Mouse (Mus musculus): ENCODE results near the gene Olfm1. TPM values are rescaled to one million over a fixed set of nuclear protein-coding genes. Genes with fewer than 3 reads are reported as not detected.

Olfm1 gene
- polyA plus RNA-seq, 1 experiment from 2014 or later: 9.8 TPM

GRCm38 (mm10) chr2:28195726-28196125, 2.9 kb downstream of the Olfm1 start:
- no peaks in the 10 kb centered on the region for H3K36me3 ChIP-seq (ENCODE audit: insufficient read depth, low read length)
- WGBS: 64% methylated on average over 8 of the region's 8 CpGs
- no peak overlapping the region for H3K9ac ChIP-seq (replicated peaks; ENCODE audit: low read depth)
- peaks cover 17% of the 10 kb centered on the region for H3K27me3 ChIP-seq (replicated peaks; ENCODE audit: insufficient read depth, low read length)
- no peaks in the 10 kb centered on the region for H3K9me3 ChIP-seq (ENCODE audit: low read length)
- no peak overlapping the region for H3K27ac ChIP-seq (ENCODE audit: low read length)
- TF ChIP-seq CTCF (IDR thresholded peaks at IDR 0.05) (no peak), EP300 (IDR thresholded peaks at IDR 0.05) (no peak)
- H3K4me3 ChIP-seq (ENCODE audit: low read depth, low read length): no peak overlapping the region
- H3K4me1 ChIP-seq (ENCODE audit: insufficient read depth, low read depth, low read length): no peaks in the 10 kb centered on the region
- no peak for ATAC-seq
- DNase-seq (ENCODE audit: low spot score): no peak
- H3K4me2 ChIP-seq (replicated peaks; ENCODE audit: low read depth, low read length): no peak overlapping the region

- no peak overlapping the region for H3K4me3 ChIP-seq (ENCODE audit: low read depth, low read length)
- H3K4me1 ChIP-seq (ENCODE audit: insufficient read depth, low read depth, low read length): no peaks in the 10 kb centered on the region
- no peak overlapping the region for H3K27ac ChIP-seq (ENCODE audit: low read length)
- ATAC-seq: no peak
- H3K27me3 ChIP-seq (replicated peaks; ENCODE audit: insufficient read depth, low read length): peaks cover 2% of the 10 kb centered on the region; the same call in 1 of the 2 replicates
- no peaks in the 10 kb centered on the region for H3K9me3 ChIP-seq (ENCODE audit: low read length)
- 61% methylated on average over 3 of the region's 3 CpGs for WGBS
- H3K4me2 ChIP-seq (replicated peaks; ENCODE audit: low read depth, low read length): no peak overlapping the region
- no peak for DNase-seq (ENCODE audit: low spot score)
- no peaks in the 10 kb centered on the region for H3K36me3 ChIP-seq (ENCODE audit: insufficient read depth, low read length)
- no peak for TF ChIP-seq CTCF (IDR thresholded peaks at IDR 0.05)
- TF ChIP-seq EP300 (IDR thresholded peaks at IDR 0.05): no peak
- no peak overlapping the region for H3K9ac ChIP-seq (replicated peaks; ENCODE audit: low read depth)
Observed at GRCm38 (mm10) chr2:28201441-28201841, 8.6 kb downstream of the Olfm1 start.

GRCm38 (mm10) chr2:28204167-28204566, 11.4 kb downstream of the Olfm1 start:
- Histone ChIP-seq H3K9ac (replicated peaks; ENCODE audit: low read depth) (no peak overlapping the region), H3K27me3 (replicated peaks; ENCODE audit: insufficient read depth, low read length) (peaks cover 7% of the 10 kb centered on the region; the same call in 1 of the 2 replicates), H3K4me2 (replicated peaks; ENCODE audit: low read depth, low read length) (no peak overlapping the region), H3K4me1 (ENCODE audit: insufficient read depth, low read depth, low read length) (no peaks in the 10 kb centered on the region), H3K36me3 (ENCODE audit: insufficient read depth, low read length) (no peaks in the 10 kb centered on the region), H3K4me3 (ENCODE audit: low read depth, low read length) (no peak overlapping the region), H3K9me3 (ENCODE audit: low read length) (no peaks in the 10 kb centered on the region), H3K27ac (ENCODE audit: low read length) (no peak overlapping the region)
- WGBS: 5% methylated on average over 9 of the region's 9 CpGs
- no peak for TF ChIP-seq EP300 (IDR thresholded peaks at IDR 0.05)
- TF ChIP-seq CTCF (IDR thresholded peaks at IDR 0.05): peak; percentile 98
- peak; percentile 90 for DNase-seq (ENCODE audit: low spot score)
- peak; percentile 36 for ATAC-seq

- no peak for TF ChIP-seq CTCF (IDR thresholded peaks at IDR 0.05)
- TF ChIP-seq EP300 (IDR thresholded peaks at IDR 0.05): no peak
- no peaks in the 10 kb centered on the region for H3K9me3 ChIP-seq (ENCODE audit: low read length)
- no peak overlapping the region; the same call in 1 of the 2 replicates for H3K4me3 ChIP-seq (ENCODE audit: low read depth, low read length)
- peak; percentile 17 for DNase-seq (ENCODE audit: low spot score)
- H3K27me3 ChIP-seq (replicated peaks; ENCODE audit: insufficient read depth, low read length): peaks cover 7% of the 10 kb centered on the region; the same call in 1 of the 2 replicates
- no peak overlapping the region for H3K27ac ChIP-seq (ENCODE audit: low read length)
- H3K36me3 ChIP-seq (ENCODE audit: insufficient read depth, low read length): no peaks in the 10 kb centered on the region
- peak overlapping the region; percentile 99 for H3K4me2 ChIP-seq (replicated peaks; ENCODE audit: low read depth, low read length)
- H3K4me1 ChIP-seq (ENCODE audit: insufficient read depth, low read depth, low read length): no peaks in the 10 kb centered on the region
- WGBS: 9% methylated on average over 19 of the region's 19 CpGs
- no peak for ATAC-seq
- H3K9ac ChIP-seq (replicated peaks; ENCODE audit: low read depth): no peak overlapping the region
Observed at GRCm38 (mm10) chr2:28204677-28205466, 12.1 kb downstream of the Olfm1 start.

- ATAC-seq (peak; percentile 86), DNase-seq (ENCODE audit: low spot score) (peak; percentile 79)
- TF ChIP-seq CTCF (IDR thresholded peaks at IDR 0.05) (peak; percentile 79), EP300 (IDR thresholded peaks at IDR 0.05) (no peak)
- Histone ChIP-seq H3K9ac (replicated peaks; ENCODE audit: low read depth) (peak overlapping the region; percentile 16; the same call in 1 of the 2 replicates), H3K36me3 (ENCODE audit: insufficient read depth, low read length) (no peaks in the 10 kb centered on the region), H3K4me3 (ENCODE audit: low read depth, low read length) (peak overlapping the region; percentile 45), H3K27me3 (replicated peaks; ENCODE audit: insufficient read depth, low read length) (peaks cover 7% of the 10 kb centered on the region; the same call in 1 of the 2 replicates), H3K4me2 (replicated peaks; ENCODE audit: low read depth, low read length) (peak overlapping the region; percentile 99), H3K27ac (ENCODE audit: low read length) (no peak overlapping the region), H3K9me3 (ENCODE audit: low read length) (no peaks in the 10 kb centered on the region), H3K4me1 (ENCODE audit: insufficient read depth, low read depth, low read length) (no peaks in the 10 kb centered on the region)
- under 1% methylated on average over 36 of the region's 49 CpGs for WGBS
Observed at GRCm38 (mm10) chr2:28205467-28205805, 12.6 kb downstream of the Olfm1 start.

- no peak for TF ChIP-seq EP300 (IDR thresholded peaks at IDR 0.05)
- no peak for TF ChIP-seq CTCF (IDR thresholded peaks at IDR 0.05)
- Histone ChIP-seq H3K36me3 (ENCODE audit: insufficient read depth, low read length) (no peaks in the 10 kb centered on the region), H3K4me2 (replicated peaks; ENCODE audit: low read depth, low read length) (peak overlapping the region; percentile 99), H3K27me3 (replicated peaks; ENCODE audit: insufficient read depth, low read length) (peaks cover 7% of the 10 kb centered on the region; the same call in 1 of the 2 replicates), H3K27ac (ENCODE audit: low read length) (no peak overlapping the region), H3K9me3 (ENCODE audit: low read length) (no peaks in the 10 kb centered on the region), H3K4me3 (ENCODE audit: low read depth, low read length) (peak overlapping the region; percentile 45), H3K9ac (replicated peaks; ENCODE audit: low read depth) (peak overlapping the region; percentile 16; the same call in 1 of the 2 replicates), H3K4me1 (ENCODE audit: insufficient read depth, low read depth, low read length) (no peaks in the 10 kb centered on the region)
- DNase-seq (ENCODE audit: low spot score) (no peak), ATAC-seq (peak; percentile 10; the same call in 1 of the 2 replicates)
- WGBS: under 1% methylated on average over 32 of the region's 51 CpGs
Observed at GRCm38 (mm10) chr2:28205870-28206421, 13.2 kb downstream of the Olfm1 start.
